Mouse (Mus musculus) fat pad, adult 2 months (tissue): ENCODE measurements around the gene Leprot.
A peak's percentile ranks its signal among the peaks of the same experiment; 100 is the strongest.

Experiments
- DNase-seq: peaks from one replicate; pipeline ENCODE4 v3.0.0-alpha.2; 2011; ENCODE audit warnings: low read depth, low spot score; ENCODE audit errors: extremely low read depth

Gene Leprot

GRCm38 (mm10) chr4:101647196-101647905, at the start of gene Leprot:
Gene Leprot, plus strand, starts transcription at chr4:101647718.
- peak; percentile 95 for DNase-seq

GRCm38 (mm10) chr4:101601758-101602157, 45.8 kb upstream of the Leprot start:
- no peak for DNase-seq

- DNase-seq: no peak
These were observed 43.9 kb upstream of the Leprot start for GRCm38 (mm10) chr4:101603635-101604034.

GRCm38 (mm10) chr4:101616520-101616919, 31.0 kb upstream of the Leprot start:
- no peak for DNase-seq

- no peak for DNase-seq
These were observed 29.8 kb upstream of the Leprot start for GRCm38 (mm10) chr4:101617742-101618141.

GRCm38 (mm10) chr4:101620206-101620605, 27.3 kb upstream of the Leprot start:
- DNase-seq: no peak

GRCm38 (mm10) chr4:101621241-101621640, 26.3 kb upstream of the Leprot start:
- DNase-seq: no peak

GRCm38 (mm10) chr4:101625278-101625677, 22.2 kb upstream of the Leprot start:
- no peak for DNase-seq

- no peak for DNase-seq
These were observed 11.9 kb upstream of the Leprot start for GRCm38 (mm10) chr4:101635596-101635995.

- no peak for DNase-seq
These were observed 10.0 kb upstream of the Leprot start for GRCm38 (mm10) chr4:101637472-101637871.

GRCm38 (mm10) chr4:101640631-101641030, 6.9 kb upstream of the Leprot start:
- no peak for DNase-seq

- DNase-seq: no peak
These were observed 4.8 kb upstream of the Leprot start for GRCm38 (mm10) chr4:101642708-101643107.

- no peak for DNase-seq
These were observed 4.3 kb upstream of the Leprot start for GRCm38 (mm10) chr4:101643216-101643615.

- DNase-seq: no peak
These were observed 692 bp upstream of the Leprot start for GRCm38 (mm10) chr4:101646857-101647195.

- no peak for DNase-seq
These were observed 591 bp downstream of the Leprot start for GRCm38 (mm10) chr4:101647976-101648642.

- no peak for DNase-seq
These were observed 1.2 kb downstream of the Leprot start for GRCm38 (mm10) chr4:101648745-101649144.

GRCm38 (mm10) chr4:101650961-101651360, 3.4 kb downstream of the Leprot start:
- DNase-seq: no peak

GRCm38 (mm10) chr4:101654256-101654655, 6.7 kb downstream of the Leprot start:
- DNase-seq: no peak

GRCm38 (mm10) chr4:101654788-101655414, 7.4 kb downstream of the Leprot start:
- no peak for DNase-seq

- DNase-seq: no peak
These were observed 7.9 kb downstream of the Leprot start for GRCm38 (mm10) chr4:101655415-101655790.

GRCm38 (mm10) chr4:101656056-101656455, 8.5 kb downstream of the Leprot start:
- DNase-seq: no peak

GRCm38 (mm10) chr4:101656956-101657570, 9.5 kb downstream of the Leprot start:
- DNase-seq: no peak
